In genomic region chr13:23133501-23133900, GRCm38 (mm10) we compare ENCODE assay signal across 31 mouse cellular contexts. TPM values are rescaled to one million over a fixed set of nuclear protein-coding genes. Genes with fewer than 3 reads are reported as not detected.
DNase-seq lines count a peak whose midpoint lies in the region; ATAC-seq lines count a peak whose summit lies in the region.
"Had no signal": no experiment of that assay in that cellular context is flagged by ENCODE, and none has a peak within 500 bp of the region (broad histone marks: within the 10 kb centered on the region; RNA-seq: fewer than 3 reads in every experiment).

No protein-coding gene starts in this region.

- ATAC-seq in embryonic facial prominence, embryonic 14.5 days (ENCODE audit: low read depth): peak; percentile 57; the same call in 1 of the 2 replicates
- 0 out of 2 replicates have a peak, but pooled peaks have one; percentile 14 for ATAC-seq in midbrain, embryonic 16.5 days
- no peak for ATAC-seq in midbrain, embryonic 14.5 days (ENCODE audit: low FRiP score, low TSS enrichment)
- ATAC-seq in intestine, embryonic 15.5 days: peak; percentile 73
- ATAC-seq: forebrain, embryonic 13.5 days; forebrain, embryonic 16.5 days had no signal

- no peaks in the 10 kb centered on the region for H3K27me3 ChIP-seq in embryonic facial prominence, embryonic 14.5 days (replicated peaks; ENCODE audit: control insufficient read depth, insufficient read depth, low read length)
- H3K27me3 ChIP-seq in embryonic facial prominence, embryonic 10.5 days (replicated peaks; ENCODE audit: low read depth, poor library complexity, severe bottlenecking): no peaks in the 10 kb centered on the region
- H3K27me3 ChIP-seq in midbrain, embryonic 16.5 days (ENCODE audit: control insufficient read depth, insufficient read depth, low read depth, low read length): no peaks in the 10 kb centered on the region
- H3K27me3 ChIP-seq in midbrain, embryonic 14.5 days (ENCODE audit: control insufficient read depth, insufficient read depth, low read length): no peaks in the 10 kb centered on the region
- no peaks in the 10 kb centered on the region for H3K27me3 ChIP-seq in intestine, embryonic 15.5 days (replicated peaks)
- H3K27me3 ChIP-seq: embryonic facial prominence, embryonic 13.5 days; forebrain, embryonic 13.5 days; heart, embryonic 13.5 days; hindbrain, embryonic 13.5 days had no signal

- WGBS in embryonic facial prominence, embryonic 14.5 days: 58% methylated on average over 1 of the region's 1 CpGs
- 72% methylated on average over 1 of the region's 1 CpGs for WGBS in embryonic facial prominence, embryonic 10.5 days
- WGBS in midbrain, embryonic 16.5 days: 74% methylated on average over 1 of the region's 1 CpGs
- WGBS in midbrain, embryonic 14.5 days: 77% methylated on average over 1 of the region's 1 CpGs
- WGBS in intestine, embryonic 15.5 days: 37% methylated on average over 1 of the region's 1 CpGs

- H3K4me2 ChIP-seq in embryonic facial prominence, embryonic 14.5 days (ENCODE audit: low read depth, low read length): no peak overlapping the region
- H3K4me2 ChIP-seq in midbrain, embryonic 16.5 days (ENCODE audit: low read length): no peak overlapping the region
- no peak overlapping the region for H3K4me2 ChIP-seq in midbrain, embryonic 14.5 days (ENCODE audit: low read length)
- H3K4me2 ChIP-seq in intestine, embryonic 15.5 days (replicated peaks): no peak overlapping the region
- H3K4me2 ChIP-seq: embryonic facial prominence, embryonic 13.5 days; forebrain, embryonic 13.5 days; heart, embryonic 13.5 days; hindbrain, embryonic 13.5 days had no signal

- H3K36me3 ChIP-seq in embryonic facial prominence, embryonic 14.5 days (ENCODE audit: control insufficient read depth, insufficient read depth, low read length): no peaks in the 10 kb centered on the region
- no peaks in the 10 kb centered on the region for H3K36me3 ChIP-seq in embryonic facial prominence, embryonic 10.5 days (replicated peaks)
- no peaks in the 10 kb centered on the region for H3K36me3 ChIP-seq in midbrain, embryonic 16.5 days (ENCODE audit: control insufficient read depth, insufficient read depth, low read length)
- H3K36me3 ChIP-seq in midbrain, embryonic 14.5 days (ENCODE audit: control insufficient read depth, insufficient read depth, low read length): no peaks in the 10 kb centered on the region
- no peaks in the 10 kb centered on the region for H3K36me3 ChIP-seq in intestine, embryonic 15.5 days
- H3K36me3 ChIP-seq: embryonic facial prominence, embryonic 13.5 days; forebrain, embryonic 10.5 days; G1E; heart, embryonic 10.5 days; heart, embryonic 13.5 days; hindbrain, embryonic 13.5 days had no signal

- H3K9ac ChIP-seq in embryonic facial prominence, embryonic 14.5 days (ENCODE audit: low read depth, low read length): no peak overlapping the region
- no peak overlapping the region for H3K9ac ChIP-seq in midbrain, embryonic 16.5 days (ENCODE audit: low read depth, low read length)
- H3K9ac ChIP-seq in midbrain, embryonic 14.5 days (replicated peaks; ENCODE audit: low read length): no peak overlapping the region
- H3K9ac ChIP-seq in intestine, embryonic 15.5 days: no peak overlapping the region
- H3K9ac ChIP-seq: embryonic facial prominence, embryonic 13.5 days; forebrain, embryonic 13.5 days; heart, embryonic 13.5 days; hindbrain, embryonic 13.5 days had no signal

- no peak overlapping the region for H3K27ac ChIP-seq in embryonic facial prominence, embryonic 14.5 days (replicated peaks; ENCODE audit: low read depth, low read length)
- H3K27ac ChIP-seq in embryonic facial prominence, embryonic 10.5 days (replicated peaks): no peak overlapping the region
- no peak overlapping the region for H3K27ac ChIP-seq in midbrain, embryonic 16.5 days (ENCODE audit: low read length)
- H3K27ac ChIP-seq in midbrain, embryonic 14.5 days (replicated peaks; ENCODE audit: low read depth, low read length): no peak overlapping the region
- no peak overlapping the region for H3K27ac ChIP-seq in intestine, embryonic 15.5 days
- H3K27ac ChIP-seq: embryonic facial prominence, embryonic 13.5 days; forebrain, embryonic 10.5 days; forebrain, embryonic 13.5 days; heart, adult 2 months; heart, embryonic 10.5 days; heart, embryonic 13.5 days; hindbrain, embryonic 13.5 days had no signal

- no peak overlapping the region for H3K4me3 ChIP-seq in embryonic facial prominence, embryonic 14.5 days (ENCODE audit: low read depth, low read length)
- no peak overlapping the region for H3K4me3 ChIP-seq in embryonic facial prominence, embryonic 10.5 days
- no peak overlapping the region for H3K4me3 ChIP-seq in midbrain, embryonic 16.5 days (ENCODE audit: low read depth, low read length)
- no peak overlapping the region for H3K4me3 ChIP-seq in midbrain, embryonic 14.5 days (replicated peaks; ENCODE audit: low read depth, low read length)
- no peak overlapping the region for H3K4me3 ChIP-seq in intestine, embryonic 15.5 days (replicated peaks)
- H3K4me3 ChIP-seq: embryonic facial prominence, embryonic 13.5 days; forebrain, embryonic 10.5 days; forebrain, embryonic 13.5 days; heart, adult 2 months; heart, embryonic 10.5 days; heart, embryonic 13.5 days; hindbrain, embryonic 13.5 days had no signal

- no peaks in the 10 kb centered on the region for H3K9me3 ChIP-seq in embryonic facial prominence, embryonic 14.5 days (ENCODE audit: control insufficient read depth, low read length)
- no peaks in the 10 kb centered on the region for H3K9me3 ChIP-seq in embryonic facial prominence, embryonic 10.5 days
- H3K9me3 ChIP-seq in midbrain, embryonic 16.5 days (replicated peaks; ENCODE audit: control insufficient read depth, low read length, poor library complexity, severe bottlenecking): no peaks in the 10 kb centered on the region
- no peaks in the 10 kb centered on the region for H3K9me3 ChIP-seq in midbrain, embryonic 14.5 days (ENCODE audit: control insufficient read depth, low read length)
- H3K9me3 ChIP-seq in intestine, embryonic 15.5 days: no peaks in the 10 kb centered on the region
- H3K9me3 ChIP-seq: embryonic facial prominence, embryonic 13.5 days; forebrain, embryonic 10.5 days; forebrain, embryonic 13.5 days; G1E; heart, embryonic 10.5 days; heart, embryonic 13.5 days; hindbrain, embryonic 13.5 days had no signal

- no peak for DNase-seq in embryonic facial prominence, embryonic 14.5 days (ENCODE audit: low spot score)
- DNase-seq in embryonic facial prominence, embryonic 10.5 days (ENCODE audit: low spot score): no peak
- DNase-seq in midbrain, embryonic 14.5 days: no peak
- no peak for DNase-seq in adrenal gland, adult 18-20 months (ENCODE audit: low spot score in 2 of 2)
- DNase-seq in kidney, adult 18-20 months: no peak
- no peak for DNase-seq in urinary bladder, postnatal 10 days (ENCODE audit: low spot score)
- DNase-seq: adrenal gland, adult 8-10 months; adrenal gland, postnatal 25 days; cerebellum, adult 18-20 months; cerebellum, adult 9-10 months; cerebellum, postnatal 14 days; gastrocnemius, postnatal 10 days; gastrocnemius, postnatal 36 days; heart, adult 2 months; heart, postnatal 14 days; heart, postnatal 4 days; kidney, adult 8-10 months had no signal

- no peaks in the 10 kb centered on the region for H3K4me1 ChIP-seq in embryonic facial prominence, embryonic 14.5 days (ENCODE audit: control insufficient read depth, insufficient read depth, low read length)
- no peaks in the 10 kb centered on the region for H3K4me1 ChIP-seq in embryonic facial prominence, embryonic 10.5 days
- H3K4me1 ChIP-seq in midbrain, embryonic 16.5 days (ENCODE audit: control insufficient read depth, insufficient read depth, low read length): no peaks in the 10 kb centered on the region
- H3K4me1 ChIP-seq in midbrain, embryonic 14.5 days (ENCODE audit: control insufficient read depth, insufficient read depth, low read length): no peaks in the 10 kb centered on the region
- no peaks in the 10 kb centered on the region for H3K4me1 ChIP-seq in intestine, embryonic 15.5 days (replicated peaks)
- H3K4me1 ChIP-seq: embryonic facial prominence, embryonic 13.5 days; forebrain, embryonic 10.5 days; forebrain, embryonic 13.5 days; heart, embryonic 10.5 days; heart, embryonic 13.5 days; hindbrain, embryonic 13.5 days had no signal

RNA-seq across cellular contexts. Expression of gene Vmn1r218, which starts 0.5 kb away (rescaled TPM):
- not detected in 2 replicates for polyA plus RNA-seq in embryonic facial prominence, embryonic 14.5 days (2014; fragmentation: Nextera tagmentation; extraction: Ambion mirVana)
- polyA plus RNA-seq in embryonic facial prominence, embryonic 10.5 days (2016; fragmentation: Nextera tagmentation; extraction: Ambion mirVana): not detected in 2 replicates
- polyA plus RNA-seq in midbrain, embryonic 16.5 days (2015; fragmentation: Nextera tagmentation; extraction: Ambion mirVana): not detected in 2 replicates
- not detected in 2 replicates for polyA plus RNA-seq in midbrain, embryonic 14.5 days (2014; fragmentation: Nextera tagmentation; extraction: Ambion mirVana)
- polyA plus RNA-seq in intestine, embryonic 15.5 days (2015; fragmentation: Nextera tagmentation; extraction: Ambion mirVana): not detected in 2 replicates
- total RNA-seq in adrenal gland, adult 18-20 months (2021): not detected
- total RNA-seq: adrenal gland, adult 8-10 months; adrenal gland, postnatal 25 days; gastrocnemius, adult 18-20 months; gastrocnemius, postnatal 10 days; gastrocnemius, postnatal 36 days; granulocyte monocyte progenitor cell, adult 5-6 weeks; heart, adult 2 months; heart, postnatal 14 days; heart, postnatal 4 days had no signal
- polyA plus RNA-seq: embryonic facial prominence, embryonic 13.5 days; forebrain, embryonic 10.5 days; forebrain, embryonic 13.5 days; forebrain, embryonic 16.5 days; G1E; heart, adult 2 months; heart, embryonic 10.5 days; heart, embryonic 13.5 days; heart, embryonic 16.5 days; hindbrain, embryonic 13.5 days; intestine, embryonic 14.5 days had no signal

RNA-seq across cellular contexts. Expression of gene Vmn1r217, which starts 15.5 kb away (rescaled TPM):
- not detected in 2 replicates for polyA plus RNA-seq in embryonic facial prominence, embryonic 14.5 days (2014; fragmentation: Nextera tagmentation; extraction: Ambion mirVana)
- polyA plus RNA-seq in embryonic facial prominence, embryonic 10.5 days (2016; fragmentation: Nextera tagmentation; extraction: Ambion mirVana): not detected in 2 replicates
- polyA plus RNA-seq in midbrain, embryonic 16.5 days (2015; fragmentation: Nextera tagmentation; extraction: Ambion mirVana): not detected in 2 replicates
- not detected in 2 replicates for polyA plus RNA-seq in midbrain, embryonic 14.5 days (2014; fragmentation: Nextera tagmentation; extraction: Ambion mirVana)
- polyA plus RNA-seq in intestine, embryonic 15.5 days (2015; fragmentation: Nextera tagmentation; extraction: Ambion mirVana): not detected in 2 replicates
- not detected for total RNA-seq in adrenal gland, adult 18-20 months (2021)
- total RNA-seq: adrenal gland, adult 8-10 months; adrenal gland, postnatal 25 days; gastrocnemius, adult 18-20 months; gastrocnemius, postnatal 10 days; gastrocnemius, postnatal 36 days; granulocyte monocyte progenitor cell, adult 5-6 weeks; heart, adult 2 months; heart, postnatal 14 days; heart, postnatal 4 days had no signal
- polyA plus RNA-seq: embryonic facial prominence, embryonic 13.5 days; forebrain, embryonic 10.5 days; forebrain, embryonic 13.5 days; forebrain, embryonic 16.5 days; G1E; heart, adult 2 months; heart, embryonic 10.5 days; heart, embryonic 13.5 days; heart, embryonic 16.5 days; hindbrain, embryonic 13.5 days; intestine, embryonic 14.5 days had no signal

RNA-seq across cellular contexts. Expression of gene Vmn1r219, which starts 25.6 kb away (rescaled TPM):
- 0.07 TPM in 1 of 2 replicates, not detected in the other for polyA plus RNA-seq in embryonic facial prominence, embryonic 14.5 days (2014; fragmentation: Nextera tagmentation; extraction: Ambion mirVana)
- polyA plus RNA-seq in embryonic facial prominence, embryonic 10.5 days (2016; fragmentation: Nextera tagmentation; extraction: Ambion mirVana): 0.04 and 0.06 TPM in 2 replicates
- polyA plus RNA-seq in midbrain, embryonic 16.5 days (2015; fragmentation: Nextera tagmentation; extraction: Ambion mirVana): not detected in 2 replicates
- polyA plus RNA-seq in midbrain, embryonic 14.5 days (2014; fragmentation: Nextera tagmentation; extraction: Ambion mirVana): not detected in 2 replicates
- not detected in 2 replicates for polyA plus RNA-seq in intestine, embryonic 15.5 days (2015; fragmentation: Nextera tagmentation; extraction: Ambion mirVana)
- not detected for total RNA-seq in adrenal gland, adult 18-20 months (2021)
- total RNA-seq: adrenal gland, adult 8-10 months; adrenal gland, postnatal 25 days; gastrocnemius, adult 18-20 months; gastrocnemius, postnatal 10 days; gastrocnemius, postnatal 36 days; granulocyte monocyte progenitor cell, adult 5-6 weeks; heart, adult 2 months; heart, postnatal 14 days; heart, postnatal 4 days had no signal
- polyA plus RNA-seq: embryonic facial prominence, embryonic 13.5 days; forebrain, embryonic 13.5 days; forebrain, embryonic 16.5 days; G1E; heart, adult 2 months; heart, embryonic 13.5 days; hindbrain, embryonic 13.5 days had no signal

RNA-seq across cellular contexts. Expression of gene Vmn1r220, which starts 54.3 kb away (rescaled TPM):
- polyA plus RNA-seq in embryonic facial prominence, embryonic 14.5 days (2014; fragmentation: Nextera tagmentation; extraction: Ambion mirVana): not detected in 2 replicates
- not detected in 2 replicates for polyA plus RNA-seq in embryonic facial prominence, embryonic 10.5 days (2016; fragmentation: Nextera tagmentation; extraction: Ambion mirVana)
- not detected in 2 replicates for polyA plus RNA-seq in midbrain, embryonic 16.5 days (2015; fragmentation: Nextera tagmentation; extraction: Ambion mirVana)
- not detected in 2 replicates for polyA plus RNA-seq in midbrain, embryonic 14.5 days (2014; fragmentation: Nextera tagmentation; extraction: Ambion mirVana)
- not detected in 2 replicates for polyA plus RNA-seq in intestine, embryonic 15.5 days (2015; fragmentation: Nextera tagmentation; extraction: Ambion mirVana)
- total RNA-seq in adrenal gland, adult 18-20 months (2021): not detected
- total RNA-seq: adrenal gland, adult 8-10 months; adrenal gland, postnatal 25 days; gastrocnemius, adult 18-20 months; gastrocnemius, postnatal 10 days; gastrocnemius, postnatal 36 days; granulocyte monocyte progenitor cell, adult 5-6 weeks; heart, adult 2 months; heart, postnatal 14 days; heart, postnatal 4 days had no signal
- polyA plus RNA-seq: embryonic facial prominence, embryonic 13.5 days; forebrain, embryonic 10.5 days; forebrain, embryonic 13.5 days; forebrain, embryonic 16.5 days; G1E; heart, adult 2 months; heart, embryonic 10.5 days; heart, embryonic 13.5 days; heart, embryonic 16.5 days; hindbrain, embryonic 13.5 days; intestine, embryonic 14.5 days had no signal
